Mouse (Mus musculus) midbrain, embryonic 16.5 days (tissue): ENCODE measurements around the gene Phospho1. TPM values are rescaled to one million over a fixed set of nuclear protein-coding genes. Genes with fewer than 3 reads are reported as not detected.

ENCODE experiments used
- polyA plus RNA-seq: library from polyadenylated mRNA; unstranded; fragments of >200 nt; fragmentation: Nextera tagmentation; extraction: Ambion mirVana; gene quantifications from 2 replicates; pipeline ENCODE4 v1.2.1, GENCODE M21; 2015

Phospho1 gene
- polyA plus RNA-seq, 1 experiment from 2014 or later: 0.43 TPM

Other genes starting within 250 kb of the Phospho1 start
- gene Ngfr, start 236.8 kb upstream of the Phospho1 start, polyA plus RNA-seq: 10.2 and 10.8 TPM in 2 replicates
- gene Phb, start 157.5 kb upstream of the Phospho1 start, polyA plus RNA-seq: 195 and 197 TPM in 2 replicates
- gene Zfp652, start 111.8 kb upstream of the Phospho1 start, polyA plus RNA-seq: 21.1 and 26.3 TPM in 2 replicates
- 1.3 and 1.4 TPM in 2 replicates for gene B130006D01Rik, start 100.9 kb upstream of the Phospho1 start, polyA plus RNA-seq
- 2.6 TPM in 2 replicates for gene Gngt2, start 12.7 kb downstream of the Phospho1 start, polyA plus RNA-seq
- 1.2 and 1.9 TPM in 2 replicates for gene Abi3, start 18.0 kb downstream of the Phospho1 start, polyA plus RNA-seq
- not detected in 2 replicates for gene B4galnt2, start 90.4 kb downstream of the Phospho1 start, polyA plus RNA-seq
- 6.2 and 9.5 TPM in 2 replicates for gene Igf2bp1, start 181.4 kb downstream of the Phospho1 start, polyA plus RNA-seq
- not detected in 2 replicates for gene Gip, start 200.0 kb downstream of the Phospho1 start, polyA plus RNA-seq
- 129 and 130 TPM in 2 replicates for gene Snf8, start 210.4 kb downstream of the Phospho1 start, polyA plus RNA-seq
- 37.4 and 40.8 TPM in 2 replicates for gene Ube2z, start 240.9 kb downstream of the Phospho1 start, polyA plus RNA-seq